Mouse (Mus musculus): ENCODE measurements around the gene Gm5072. TPM values are rescaled to one million over a fixed set of nuclear protein-coding genes. Genes with fewer than 3 reads are reported as not detected.

The Gm5072 gene
- polyA plus RNA-seq (2012; ENCODE audit: low replicate concordance): not detected in 2 replicates

GRCm38 (mm10) chrX:91392200-91392599, at the start of gene Gm5072:
Gene Gm5072 (plus strand): TSS chrX:91392500.

Other genes starting within 250 kb of the Gm5072 start
- not detected in 2 replicates for gene Mageb2, start 60.8 kb upstream of the Gm5072 start, polyA plus RNA-seq (2012; ENCODE audit: low replicate concordance)
- not detected in 2 replicates for gene Gm8914, start 87.6 kb downstream of the Gm5072 start, polyA plus RNA-seq (2012; ENCODE audit: low replicate concordance)
- not detected in 2 replicates for gene 1700084M14Rik, start 183.4 kb downstream of the Gm5072 start, polyA plus RNA-seq (2012; ENCODE audit: low replicate concordance)
- not detected in 2 replicates for gene Gm14781, start 239.7 kb downstream of the Gm5072 start, polyA plus RNA-seq (2012; ENCODE audit: low replicate concordance)